Mouse (Mus musculus) heart, adult 2 months (tissue): Measurements from ENCODE around the gene Gimap5. TPM values are rescaled to one million over a fixed set of nuclear protein-coding genes. Genes with fewer than 3 reads are reported as not detected.

Source experiments
- DNase-seq, 2 experiments: peaks; one replicate each; pipeline ENCODE4 v3.0.0; 2021
- H3K27ac ChIP-seq: fragments of 200-600 bp; 2 replicates; pipeline ENCODE4 v1.8.1; 2022
- H3K27me3 ChIP-seq: fragments of 200-500 bp; 2 replicates; pipeline ENCODE4 v1.6.1; 2012; ENCODE audit warnings: mild to moderate bottlenecking, low read length, inconsistent platforms, mixed read lengths; ENCODE audit not compliant: control insufficient read depth, insufficient read depth
- H3K36me3 ChIP-seq: fragments of 200-500 bp; 2 replicates; pipeline ENCODE4 v1.6.1; 2012; ENCODE audit warnings: low read length, inconsistent platforms; ENCODE audit not compliant: control insufficient read depth, insufficient read depth
- H3K4me1 ChIP-seq: fragments of 200-500 bp; 2 replicates; pipeline ENCODE4 v1.6.1; 2011; ENCODE audit warnings: low read length; ENCODE audit not compliant: control insufficient read depth, insufficient read depth
- H3K4me3 ChIP-seq: fragments of 200-600 bp; 2 replicates; pipeline ENCODE4 v1.8.1; 2022
- H3K79me2 ChIP-seq: fragments of 200-500 bp; replicated peaks from 2 replicates; pipeline ENCODE4 v1.6.1; 2012; ENCODE audit warnings: mild to moderate bottlenecking, inconsistent platforms, low read length, moderate library complexity, mixed read lengths; ENCODE audit not compliant: control insufficient read depth, insufficient read depth
- H3K9ac ChIP-seq: fragments of 200-500 bp; 2 replicates; pipeline ENCODE4 v1.6.1; 2012; ENCODE audit warnings: low read depth, mild to moderate bottlenecking, control low read depth, inconsistent platforms, low read length, mixed read lengths
- CTCF ChIP-seq: fragments of 200-600 bp; IDR thresholded peaks from 2 replicates; pipeline ENCODE4 v1.8.1; 2022; ENCODE audit warnings: antibody characterized with exemption, mild to moderate bottlenecking, moderate library complexity
- EP300 ChIP-seq: fragments of 200-500 bp; IDR thresholded peaks from 2 replicates; pipeline ENCODE4 v1.6.1; 2011; ENCODE audit warnings: low read depth, low read length, control low read depth; ENCODE audit not compliant: insufficient read depth
- POLR2A ChIP-seq: fragments of 200-500 bp; IDR thresholded peaks from 2 replicates; pipeline ENCODE4 v1.6.1; 2011; ENCODE audit warnings: mild to moderate bottlenecking, low read depth, low read length, control low read depth; ENCODE audit not compliant: insufficient read depth
- WGBS: fragments of 180-500 bp; shearing (Covaris S2); methylation state at CpG from one replicate; pipeline ENCODE4 v1.1.7; 2018; 5-methylcytosine and 5-hydroxymethylcytosine counted together
- intact Hi-C: fragments of 180-260 bp; cut with DNase I; formaldehyde crosslinking; loops from one replicate; pipeline ENCODE4 v1.15.1; 2025
- polyA plus RNA-seq: library from polyadenylated mRNA; depleted of rRNA; stranded (reverse); fragments of >200 nt; gene quantifications from 2 replicates; pipeline ENCODE4 v1.2.3, GENCODE M21; 2012
- total RNA-seq, 2 experiments: library from RNA; stranded (reverse); gene quantifications; 2 replicates each; pipeline ENCODE4 v1.2.3; 2021

Gene Gimap5
- total and polyA plus RNA-seq, 3 experiments = 4.6 to 6.6 (median 5.1) TPM

- TF ChIP-seq POLR2A (no peak), CTCF (no peak), EP300 (no peak)
- no peak overlapping the region for H3K9ac ChIP-seq
- H3K4me1 ChIP-seq = no peaks in the 10 kb centered on the region
- no peaks in the 10 kb centered on the region for H3K79me2 ChIP-seq
- 53% methylated on average over 4 of the region's 4 CpGs for WGBS
- no peak overlapping the region for H3K4me3 ChIP-seq
- intact Hi-C loops = no loop called here
- DNase-seq = no peak
- H3K27ac ChIP-seq = no peak overlapping the region
- H3K27me3 ChIP-seq = no peaks in the 10 kb centered on the region
- no peaks in the 10 kb centered on the region for H3K36me3 ChIP-seq
Observed at GRCm38 (mm10) chr6:48720326-48720725, 25.7 kb upstream of the Gimap5 start.

GRCm38 (mm10) chr6:48723468-48723867, 22.5 kb upstream of the Gimap5 start:
- intact Hi-C loops = no loop called here
- no peaks in the 10 kb centered on the region for H3K79me2 ChIP-seq
- H3K4me1 ChIP-seq = no peaks in the 10 kb centered on the region; the same call in 1 of the 2 replicates
- DNase-seq = no peak
- no peak overlapping the region for H3K4me3 ChIP-seq
- H3K27me3 ChIP-seq = no peaks in the 10 kb centered on the region
- 61% methylated on average over 8 of the region's 8 CpGs for WGBS
- no peaks in the 10 kb centered on the region for H3K36me3 ChIP-seq
- H3K27ac ChIP-seq = no peak overlapping the region
- H3K9ac ChIP-seq = no peak overlapping the region
- TF ChIP-seq EP300 (no peak), POLR2A (no peak), CTCF (no peak)

- Histone ChIP-seq H3K4me3 (no peak overlapping the region), H3K4me1 (no peaks in the 10 kb centered on the region; the same call in 1 of the 2 replicates), H3K36me3 (no peaks in the 10 kb centered on the region), H3K79me2 (no peaks in the 10 kb centered on the region), H3K27me3 (no peaks in the 10 kb centered on the region), H3K9ac (no peak overlapping the region), H3K27ac (peak overlapping the region; percentile 67)
- 7% methylated on average over 1 of the region's 1 CpGs for WGBS
- intact Hi-C loops = no loop called here
- DNase-seq = peak; percentile 52 to 79
- TF ChIP-seq CTCF = no peak
- no peak for TF ChIP-seq POLR2A
- TF ChIP-seq EP300 = no peak
Observed at GRCm38 (mm10) chr6:48725476-48725875, 20.5 kb upstream of the Gimap5 start.

- no peak for DNase-seq
- WGBS = 84% methylated on average over 5 of the region's 5 CpGs
- Histone ChIP-seq H3K36me3 (no peaks in the 10 kb centered on the region), H3K27me3 (no peaks in the 10 kb centered on the region), H3K9ac (no peak overlapping the region), H3K4me3 (no peak overlapping the region), H3K4me1 (no peaks in the 10 kb centered on the region; the same call in 1 of the 2 replicates), H3K79me2 (no peaks in the 10 kb centered on the region), H3K27ac (no peak overlapping the region)
- intact Hi-C loops = no loop called here
- TF ChIP-seq EP300 = no peak
- TF ChIP-seq CTCF = no peak
- TF ChIP-seq POLR2A = no peak
Observed at GRCm38 (mm10) chr6:48727761-48728160, 18.2 kb upstream of the Gimap5 start.

GRCm38 (mm10) chr6:48732864-48733304, 13.1 kb upstream of the Gimap5 start:
- no peak overlapping the region for H3K4me3 ChIP-seq
- WGBS = 50% methylated on average over 8 of the region's 8 CpGs
- DNase-seq = peak in 1 of 2 experiments; percentile 35
- intact Hi-C loops = no loop called here
- H3K9ac ChIP-seq = no peak overlapping the region
- H3K79me2 ChIP-seq = no peaks in the 10 kb centered on the region
- H3K36me3 ChIP-seq = no peaks in the 10 kb centered on the region
- no peaks in the 10 kb centered on the region for H3K4me1 ChIP-seq
- no peak for TF ChIP-seq EP300
- TF ChIP-seq POLR2A = no peak
- TF ChIP-seq CTCF = no peak
- H3K27me3 ChIP-seq = no peaks in the 10 kb centered on the region
- H3K27ac ChIP-seq = no peak overlapping the region

- Histone ChIP-seq H3K79me2 (no peaks in the 10 kb centered on the region), H3K36me3 (no peaks in the 10 kb centered on the region), H3K27me3 (no peaks in the 10 kb centered on the region), H3K27ac (no peak overlapping the region), H3K4me3 (no peak overlapping the region), H3K4me1 (no peaks in the 10 kb centered on the region), H3K9ac (no peak overlapping the region)
- DNase-seq = no peak
- TF ChIP-seq POLR2A (no peak), EP300 (no peak), CTCF (no peak)
- intact Hi-C loops = no loop called here
- 93% methylated on average over 1 of the region's 1 CpGs for WGBS
Observed at GRCm38 (mm10) chr6:48733660-48734059, 12.3 kb upstream of the Gimap5 start.
